Mouse (Mus musculus) cortical plate, adult 2 months (tissue): ENCODE measurements around the gene Sap30.

Source experiments
- CTCF ChIP-seq: fragments of 200-500 bp; IDR thresholded peaks from 2 replicates; pipeline ENCODE4 v1.5.1; 2011; ENCODE audit warnings: mild to moderate bottlenecking, control low read depth, low read length; ENCODE audit not compliant: insufficient read depth; ENCODE audit errors: extremely low read depth
- POLR2A ChIP-seq: fragments of 200-500 bp; IDR thresholded peaks from 2 replicates; pipeline ENCODE4 v1.6.1; 2011; ENCODE audit warnings: mild to moderate bottlenecking, low read length, control low read depth; ENCODE audit not compliant: insufficient read depth; ENCODE audit errors: extremely low read depth

GRCm38 (mm10) chr8:57443289-57443688, 44.4 kb downstream of the Sap30 start:
- TF ChIP-seq POLR2A = no peak
- TF ChIP-seq CTCF = no peak
